Mouse (Mus musculus): ENCODE measurements around the gene Sertad1.

GRCm38 (mm10) chr7:27446521-27447418 is 39.9 kb upstream of the Sertad1 start:
- TF ChIP-seq CTCF (conservative IDR thresholded peaks at IDR 0.05; ENCODE audit: low read length) (no peak), NANOG (IDR thresholded peaks at IDR 0.05; ENCODE audit: borderline replicate concordance, low read length) (no peak)
